Mouse (Mus musculus) ZHBTc4 (cell line): ENCODE measurements around the gene Pou2f3.

Experiments
- DNase-seq: peaks from one replicate; pipeline ENCODE4 v3.0.0-alpha.2; 2011; ENCODE audit warnings: low read depth, low spot score

Pou2f3 gene

DNA sequence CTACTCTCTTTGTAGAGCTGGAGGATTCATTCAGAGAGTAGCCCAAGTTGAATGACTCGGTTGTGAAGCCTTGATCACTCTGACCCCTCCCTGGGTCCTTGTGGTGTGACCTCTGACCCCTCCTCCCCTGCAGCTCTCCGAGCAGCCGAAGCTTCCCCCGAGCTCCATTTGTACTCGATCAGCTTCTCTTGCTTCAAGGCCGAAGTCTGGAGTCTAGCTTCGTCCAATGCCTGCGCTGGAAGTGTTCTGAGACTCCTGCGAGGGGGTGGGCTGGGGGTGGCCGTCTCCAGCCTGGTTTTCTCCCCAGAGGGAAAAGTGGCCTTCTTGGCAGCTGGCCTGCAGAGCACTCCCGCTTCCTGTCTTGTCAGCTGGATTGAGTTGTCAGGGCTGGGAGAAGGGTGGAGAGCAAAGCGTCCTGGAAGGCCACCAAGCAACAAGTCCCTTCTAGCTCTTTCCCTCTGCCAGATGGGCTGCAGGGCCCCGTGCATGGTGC is at the start of gene Pou2f3:
Gene Pou2f3, minus strand, starts transcription at position 180 of the 493 bp plus-strand sequence.
- DNase-seq: peak; percentile 96

DNA sequence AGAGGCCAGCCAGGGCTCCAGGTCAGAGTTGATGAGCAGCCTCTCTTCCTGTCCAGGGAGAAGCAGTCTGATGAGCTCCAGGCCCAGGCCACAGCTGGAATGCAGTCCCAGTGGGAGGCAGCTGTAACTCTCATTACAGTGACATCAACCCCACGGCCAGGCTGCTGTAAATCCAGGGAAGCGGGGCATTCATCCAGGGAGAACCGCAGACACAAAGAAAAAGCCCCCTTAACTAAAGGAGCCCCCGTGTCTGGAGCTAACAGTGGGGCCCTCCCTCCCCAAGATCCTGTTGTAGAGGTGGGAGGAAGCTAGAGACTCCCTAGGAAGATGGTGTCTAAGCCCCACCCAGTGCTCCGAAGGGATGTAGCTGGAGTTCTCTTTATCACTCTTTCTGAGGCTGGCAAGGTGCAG is 43.1 kb upstream of the Pou2f3 start:
- DNase-seq: no peak

DNA sequence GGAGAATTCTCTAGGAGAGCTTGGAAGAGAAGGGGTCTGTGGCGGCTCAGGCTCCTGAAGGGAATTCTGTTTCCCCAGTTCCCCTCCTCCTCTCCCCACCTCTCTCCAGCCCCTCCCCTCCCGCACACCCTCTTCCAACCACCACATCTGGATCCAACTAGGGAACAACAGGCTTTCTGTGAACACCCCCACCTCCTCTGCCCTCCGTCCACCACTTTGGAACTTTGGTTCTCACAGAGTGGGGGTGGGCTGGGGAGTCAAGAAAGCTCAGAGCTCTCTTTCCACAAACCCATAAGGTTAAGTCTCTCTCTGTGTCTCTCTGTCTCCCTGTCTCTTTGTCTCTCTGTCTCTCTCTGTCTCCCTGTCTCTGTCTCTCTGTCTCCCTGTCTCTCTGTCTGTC is 42.6 kb upstream of the Pou2f3 start:
- no peak for DNase-seq

DNA sequence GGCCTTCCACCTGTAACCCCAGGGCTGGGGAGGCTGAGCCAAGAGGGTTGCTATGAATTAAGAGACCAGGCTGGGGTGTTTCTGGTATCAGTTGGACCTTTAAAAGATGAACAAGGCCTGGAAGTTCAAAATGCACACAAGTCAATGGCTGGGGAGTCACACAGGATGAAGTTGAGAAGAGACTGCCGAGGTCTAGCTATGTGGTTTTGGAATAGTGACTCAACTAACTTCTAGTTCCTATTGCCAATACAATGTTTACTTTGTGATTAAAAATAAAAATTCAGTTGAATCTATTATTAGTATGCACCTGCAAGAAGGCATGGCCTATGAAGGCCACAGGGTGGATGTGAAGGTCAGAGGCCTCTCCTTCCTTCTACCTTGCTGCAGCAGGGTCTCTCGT is 41.6 kb upstream of the Pou2f3 start:
- no peak for DNase-seq

DNA sequence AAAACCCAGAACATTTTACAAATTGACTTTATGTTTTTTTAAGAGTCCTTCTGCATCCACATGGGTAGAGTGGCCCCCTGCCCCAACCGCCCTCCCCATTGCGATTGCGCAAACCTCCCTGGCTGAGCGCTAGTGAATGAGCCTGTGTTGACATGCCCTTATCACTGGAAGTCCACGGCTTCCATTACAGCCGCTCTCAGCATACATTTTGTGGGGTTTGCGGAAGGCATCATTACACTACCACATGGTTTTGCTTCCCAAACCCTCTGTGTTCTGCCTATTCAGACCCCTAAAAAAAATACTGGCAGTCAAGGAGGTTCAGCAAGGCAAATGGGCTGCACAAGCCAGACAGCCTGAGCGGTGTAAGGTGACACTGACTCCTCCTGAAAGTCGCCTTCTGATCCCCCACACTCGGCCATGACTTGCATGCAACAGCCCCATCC is 36.6 kb upstream of the Pou2f3 start:
- no peak for DNase-seq

DNA sequence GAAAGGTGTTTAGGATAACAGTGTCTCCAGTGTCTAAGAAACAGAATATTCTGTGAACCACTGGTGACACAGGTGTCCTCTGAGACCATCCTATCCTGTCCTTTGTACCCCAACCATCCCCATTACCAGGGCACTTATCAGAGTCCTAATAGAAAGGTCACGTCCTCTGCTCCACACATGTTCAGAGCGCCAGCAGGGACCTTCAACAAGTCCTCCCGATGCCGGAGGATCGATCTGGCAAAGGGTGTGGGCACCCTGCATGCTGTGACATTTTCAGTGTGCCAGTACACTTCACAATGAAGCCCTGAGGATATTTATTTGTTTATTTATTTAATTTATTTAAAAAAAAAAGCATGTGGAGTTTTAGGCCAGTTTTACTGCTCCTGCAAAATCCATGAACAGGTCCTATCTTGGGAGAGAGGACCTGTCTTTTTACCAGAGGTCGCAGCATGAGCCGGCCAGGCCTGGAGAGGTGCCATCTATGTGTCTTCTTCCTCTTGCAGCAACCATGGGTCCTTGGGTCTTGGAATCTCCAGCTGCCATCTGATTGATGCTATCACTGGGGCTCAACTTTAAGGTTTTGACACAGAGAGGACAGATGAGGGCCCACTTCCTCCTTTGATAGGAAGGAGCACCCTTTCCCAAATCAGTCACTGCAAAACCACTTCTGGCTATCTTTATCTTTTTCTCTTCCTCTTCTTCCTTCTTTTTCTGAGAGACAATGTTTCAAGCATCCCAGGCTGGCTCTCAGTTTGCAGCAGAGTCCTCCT is 35.8 kb upstream of the Pou2f3 start:
- no peak for DNase-seq

DNA sequence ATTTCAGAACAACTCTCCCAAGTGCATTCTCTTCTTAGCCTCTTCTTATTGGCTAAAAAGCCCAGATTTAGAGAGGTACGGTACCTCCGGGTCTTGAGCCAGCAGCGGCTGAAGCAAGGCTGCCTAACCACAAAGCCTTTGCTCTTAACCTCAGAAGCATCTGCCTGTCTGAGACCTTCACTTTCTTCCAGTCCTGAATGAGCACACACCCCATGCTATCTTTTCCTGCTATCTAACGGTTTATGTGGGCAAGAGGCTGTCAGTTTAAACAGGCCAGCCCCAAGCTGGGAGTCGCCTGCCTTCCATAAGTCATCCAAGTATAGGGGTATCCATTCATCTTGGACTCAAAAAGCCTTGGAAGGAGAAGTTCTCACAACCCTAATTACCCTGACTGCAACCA is 32.3 kb upstream of the Pou2f3 start:
- DNase-seq: no peak

DNA sequence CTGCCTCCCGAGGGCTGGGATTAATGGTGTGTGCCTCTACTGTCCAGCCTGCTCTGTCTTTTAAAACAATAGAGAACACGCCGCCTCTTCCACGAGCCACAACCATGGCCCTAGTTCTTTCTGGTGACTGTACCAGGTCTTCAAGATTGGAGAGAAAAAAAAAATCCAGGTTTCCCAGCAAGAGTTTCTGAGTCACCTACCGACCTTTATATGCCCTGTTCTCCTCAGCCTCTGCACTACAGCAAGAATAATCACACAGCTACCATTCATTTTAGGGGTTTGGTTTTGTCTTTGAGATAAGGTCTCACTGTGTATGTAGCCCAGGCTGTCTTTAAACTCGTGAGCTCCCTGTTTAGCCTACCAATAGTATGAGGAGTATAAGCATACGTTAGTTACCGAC is 31.8 kb upstream of the Pou2f3 start:
- no peak for DNase-seq

DNA sequence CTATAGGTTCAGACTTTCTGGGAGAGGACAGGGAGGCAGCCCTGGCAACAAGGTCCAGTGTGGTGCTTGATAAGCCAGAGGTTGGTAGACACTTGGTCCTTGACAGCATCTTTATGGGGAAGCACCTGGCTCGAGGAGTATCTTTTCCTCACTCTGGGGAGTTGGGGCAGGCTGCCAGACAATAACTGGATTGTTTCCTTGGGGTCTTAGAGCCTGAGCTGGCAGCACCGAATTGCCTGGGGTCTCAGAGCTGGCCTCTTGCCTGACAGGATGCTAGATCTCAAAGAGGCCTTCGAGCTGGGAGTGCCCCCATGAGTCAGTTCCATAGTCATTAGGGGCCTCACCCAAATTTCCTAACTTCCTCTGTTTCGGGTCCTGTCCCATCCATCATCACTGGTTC is 31.1 kb upstream of the Pou2f3 start:
- DNase-seq: no peak

DNA sequence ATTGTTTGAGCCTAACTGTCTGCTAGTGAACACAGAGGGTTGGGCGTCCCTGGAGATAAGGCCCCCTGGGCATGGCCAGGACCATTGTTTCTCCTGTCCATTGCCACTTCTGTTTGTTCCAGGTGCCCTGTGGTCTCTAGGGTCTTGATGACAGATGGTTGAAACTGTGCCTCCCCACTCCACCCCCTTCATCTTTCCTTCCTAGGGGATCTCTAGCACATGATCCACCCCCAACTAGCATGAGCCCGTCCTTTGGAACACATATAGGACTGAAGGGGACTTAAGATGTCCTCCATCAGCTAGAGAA is 30.4 kb upstream of the Pou2f3 start:
- DNase-seq: no peak

DNA sequence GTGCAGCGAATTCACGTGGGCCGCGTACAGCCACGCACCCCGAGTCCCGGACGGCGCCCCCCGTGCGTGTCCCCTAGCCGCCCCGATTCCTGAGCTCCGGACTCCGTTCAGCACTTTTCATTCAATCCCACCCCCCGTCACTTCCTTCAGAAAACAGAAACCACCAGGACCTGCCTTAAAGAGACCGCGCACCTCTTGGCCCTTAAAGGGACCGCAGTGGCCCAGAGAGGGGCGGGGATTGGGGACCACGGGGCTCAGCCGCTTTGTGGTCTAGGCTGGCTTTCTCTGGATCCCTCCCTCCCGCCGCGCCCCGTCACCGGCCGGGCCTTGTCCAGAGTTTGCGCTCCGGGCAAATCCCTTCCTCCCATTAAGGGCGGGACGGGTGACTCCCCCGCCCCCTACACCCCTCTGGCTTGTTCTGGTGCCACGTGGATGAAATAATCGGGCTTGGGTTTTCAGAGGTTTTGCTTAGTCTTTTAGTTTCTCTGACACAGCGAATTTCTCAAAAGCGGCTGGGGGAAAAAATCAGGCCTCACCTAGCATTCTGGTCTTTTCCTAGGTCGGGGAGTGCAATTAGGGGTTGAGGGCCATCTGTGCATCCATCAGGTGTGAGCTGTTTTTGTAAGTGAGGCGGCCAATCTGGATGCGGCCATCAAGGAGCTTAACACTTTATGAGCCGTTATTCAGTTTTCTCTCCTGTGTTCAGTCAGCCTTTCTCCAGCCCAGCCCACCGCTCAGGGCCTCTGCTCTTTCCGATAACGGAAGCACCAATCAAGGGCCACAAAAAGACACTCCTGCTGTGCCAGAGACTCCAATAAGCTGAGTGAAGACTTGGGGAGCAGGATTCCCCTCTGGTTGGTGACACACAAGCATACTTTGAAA is 29.8 kb upstream of the Pou2f3 start, which contains the start of gene Oaf:
Gene Oaf, minus strand, starts transcription at position 200 of the 882 bp plus-strand sequence.
- DNase-seq: peak; percentile 87

DNA sequence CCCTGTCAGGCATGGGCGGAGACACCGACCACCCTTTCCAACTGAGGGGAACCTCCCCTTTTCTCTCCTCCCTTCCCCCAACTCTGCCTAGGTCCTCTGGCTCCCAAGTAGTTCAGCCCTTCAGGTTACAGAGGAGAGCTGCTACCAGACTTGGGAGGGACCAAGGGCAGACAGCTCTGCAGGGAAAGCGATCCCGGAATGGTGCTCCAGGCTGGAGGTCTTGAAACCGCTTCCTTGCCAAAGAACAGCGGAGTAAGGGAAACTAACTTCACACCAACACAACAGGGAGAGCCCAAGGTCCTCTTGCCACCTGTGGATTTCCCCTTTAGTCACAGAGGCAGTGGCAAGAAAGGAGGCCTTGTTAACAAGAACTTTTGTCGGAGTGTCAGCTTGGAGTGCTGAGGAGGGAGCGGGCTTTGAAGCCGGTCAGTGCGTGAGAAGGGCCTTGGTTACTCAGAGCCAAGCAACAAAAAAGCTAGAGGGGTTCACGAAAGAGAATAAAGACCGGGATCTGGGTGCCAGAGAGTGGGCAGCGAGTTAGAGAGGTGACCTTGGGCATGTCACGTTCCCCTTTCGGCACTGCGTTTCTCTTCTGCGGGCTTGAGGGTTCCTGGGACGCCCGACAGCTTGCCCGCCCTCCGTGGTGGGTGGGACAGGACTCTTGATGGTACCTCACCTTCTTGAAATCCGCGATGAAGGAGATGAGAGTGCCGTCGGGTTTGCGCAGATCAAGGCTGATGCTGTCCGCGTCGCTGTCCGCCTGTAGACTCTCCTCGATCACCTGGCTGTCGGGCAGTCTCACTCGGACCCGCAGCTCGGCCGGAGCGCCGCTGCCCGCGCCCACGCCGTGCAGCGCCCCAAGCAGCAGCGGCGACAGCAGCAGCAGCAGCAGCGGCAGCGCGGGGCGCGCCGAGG is 28.7 kb upstream of the Pou2f3 start:
- DNase-seq: peak; percentile 54

DNA sequence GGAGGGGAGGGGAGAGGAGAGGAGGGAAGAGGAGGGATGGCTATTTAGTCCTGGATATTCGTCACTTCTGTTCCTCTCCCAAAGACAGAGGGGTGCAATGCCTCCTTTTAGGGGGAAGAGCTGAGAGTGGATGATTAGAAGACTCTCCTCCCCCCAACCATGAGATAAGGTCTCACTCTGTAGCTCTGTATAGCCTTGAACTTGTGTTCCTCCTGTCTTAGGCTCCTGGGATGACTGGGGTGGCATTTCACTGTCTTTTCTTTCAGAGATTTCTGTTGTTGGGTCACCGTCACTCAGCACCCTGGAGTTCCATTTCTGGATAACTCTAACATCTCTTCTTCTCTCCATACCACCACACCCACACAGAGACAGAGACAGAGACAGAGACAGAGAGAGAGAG is 28.0 kb upstream of the Pou2f3 start:
- DNase-seq: no peak

DNA sequence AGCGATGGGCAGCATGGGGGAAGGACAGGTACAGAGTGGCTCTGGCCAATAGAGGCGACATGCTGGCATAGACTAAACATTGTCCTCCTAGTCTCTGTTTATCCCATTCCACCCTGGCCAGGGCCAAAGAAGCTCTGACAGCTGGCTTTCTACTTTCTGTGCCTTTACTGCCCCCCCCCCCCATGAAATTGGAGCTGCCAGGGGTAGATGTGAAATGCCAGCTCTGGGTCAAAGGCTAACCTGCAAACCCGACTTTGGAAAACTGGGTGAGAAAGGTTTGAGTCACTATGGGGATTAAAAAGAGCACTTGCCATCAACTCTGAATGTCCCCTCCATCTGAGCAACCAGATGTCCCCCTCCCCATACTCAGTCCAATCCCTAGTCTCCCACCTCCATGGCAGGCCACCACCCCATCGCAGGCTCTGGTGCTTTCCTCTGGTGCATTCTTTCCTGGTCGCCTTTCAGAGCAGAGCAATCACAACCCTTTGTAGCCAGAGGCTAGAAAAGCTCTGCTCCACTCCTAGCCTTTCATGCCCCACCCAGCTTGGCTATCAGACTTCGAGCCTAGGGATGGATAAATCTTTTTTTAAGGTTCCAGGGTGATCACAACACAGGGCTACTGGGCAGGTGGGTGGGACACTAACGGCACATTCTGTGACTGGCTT is 27.1 kb upstream of the Pou2f3 start:
- DNase-seq: peak; percentile 58

DNA sequence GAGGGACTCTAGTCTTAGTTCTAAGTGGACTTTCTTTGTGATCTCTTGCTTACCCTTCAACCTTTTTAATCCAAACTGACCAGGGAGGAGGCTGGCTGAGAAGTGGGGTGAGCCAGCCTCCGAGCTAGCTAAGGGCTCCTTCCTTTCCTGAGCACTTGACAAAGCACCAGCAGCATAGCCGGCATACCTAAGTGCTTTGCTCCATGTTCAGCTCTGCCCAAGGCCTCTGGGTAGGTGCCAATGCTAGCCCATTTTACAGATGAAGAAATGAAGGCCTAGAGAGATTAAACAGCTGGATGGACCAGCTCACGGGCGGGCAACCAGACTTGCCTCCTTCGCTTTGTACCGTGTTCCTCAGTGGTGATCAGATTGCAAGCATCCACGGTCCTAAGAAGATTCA is 26.4 kb upstream of the Pou2f3 start:
- no peak for DNase-seq

DNA sequence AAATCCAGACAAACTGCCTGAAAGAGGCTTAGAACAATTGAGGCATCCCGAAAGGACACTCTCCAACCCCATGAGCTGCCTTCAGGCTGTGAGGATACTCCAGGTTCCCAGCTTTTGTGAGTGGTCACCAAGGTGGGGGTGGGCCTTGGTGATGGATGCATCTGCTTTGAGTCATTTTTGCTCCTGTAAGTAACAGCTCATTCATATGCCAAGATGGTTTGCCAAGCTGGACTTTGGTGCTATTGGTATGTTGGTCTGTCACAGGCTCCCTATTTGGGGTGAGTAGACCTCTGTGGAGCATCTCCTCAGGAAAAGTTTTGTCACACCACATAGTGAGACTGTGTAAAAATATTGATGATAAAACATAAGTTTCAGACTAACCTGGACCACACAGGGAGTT is 25.9 kb upstream of the Pou2f3 start:
- no peak for DNase-seq

DNA sequence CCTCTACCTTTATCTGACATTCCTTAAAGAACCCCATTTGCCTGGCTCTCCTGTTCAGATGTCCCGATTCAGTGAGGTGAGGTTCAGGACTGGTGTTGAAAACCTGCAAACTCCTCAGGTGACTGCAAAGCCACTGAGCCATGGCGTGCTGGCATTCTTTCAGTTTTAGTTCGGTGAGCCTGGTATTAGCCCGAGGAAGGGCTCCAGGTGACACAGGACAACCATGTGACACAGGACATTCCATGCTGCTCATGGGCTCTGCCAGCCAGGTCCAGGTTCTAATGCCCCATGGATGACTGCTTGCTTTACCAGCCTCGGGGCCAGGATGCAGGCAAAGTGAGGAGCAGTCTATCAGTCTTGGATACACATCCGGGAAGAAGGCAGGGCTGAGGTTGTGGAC is 25.2 kb upstream of the Pou2f3 start:
- DNase-seq: no peak

DNA sequence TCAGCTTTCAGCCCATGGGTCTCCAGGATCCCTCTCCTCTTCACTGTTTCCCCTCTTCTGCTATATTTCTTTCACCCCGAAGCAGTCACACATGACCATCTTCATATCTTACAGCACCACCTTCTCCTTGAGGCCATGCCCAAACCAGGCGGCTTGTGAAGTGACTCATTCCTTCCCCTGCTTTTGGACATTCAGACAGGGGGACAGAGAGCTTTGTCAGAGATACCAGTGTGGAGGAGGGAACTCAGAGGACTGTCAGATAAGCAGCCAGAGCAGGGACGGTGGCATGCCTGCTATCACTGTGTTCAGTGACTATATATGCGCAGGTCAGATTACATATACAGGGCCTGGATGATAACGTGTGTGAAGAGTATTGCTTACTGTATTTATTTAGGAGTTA is 24.3 kb upstream of the Pou2f3 start:
- DNase-seq: no peak

DNA sequence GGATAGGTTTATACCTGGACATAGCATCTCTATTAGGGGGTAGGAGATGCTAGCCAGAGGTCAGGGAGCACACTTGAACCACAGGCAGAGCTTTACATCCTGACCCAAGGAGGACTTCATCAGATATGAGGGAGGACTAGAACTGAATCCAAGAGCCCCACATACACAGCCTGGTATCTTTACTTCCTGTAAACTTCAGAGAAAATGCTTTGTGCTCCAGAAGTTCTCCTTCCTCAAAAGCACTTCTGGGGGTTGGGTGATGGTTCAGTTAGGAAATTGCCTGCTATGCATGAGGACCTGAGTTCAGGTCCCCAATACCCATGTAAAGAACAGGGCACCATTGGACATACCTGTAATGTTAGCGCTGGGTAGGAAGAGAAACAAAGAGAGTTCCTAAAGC is 23.3 kb upstream of the Pou2f3 start:
- no peak for DNase-seq

DNA sequence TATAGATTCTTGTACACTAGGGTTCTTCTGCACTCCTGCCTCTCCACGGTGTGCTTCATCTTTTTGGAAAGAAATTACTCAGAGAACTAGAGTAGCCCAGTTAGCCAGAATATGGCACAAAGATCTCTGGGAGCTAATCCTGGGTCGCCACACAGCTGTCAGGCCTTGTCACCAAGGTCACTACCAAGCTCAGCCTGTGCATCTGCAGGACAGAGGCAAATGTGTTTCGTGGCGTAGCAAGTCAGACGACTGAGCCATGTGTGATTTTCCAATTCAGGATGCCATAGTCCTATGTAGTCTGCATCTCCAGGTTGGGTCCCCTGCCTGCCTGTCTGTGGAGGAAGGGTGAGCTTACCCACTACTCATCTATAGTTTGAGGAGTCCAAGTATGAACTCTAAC is 22.9 kb upstream of the Pou2f3 start:
- DNase-seq: no peak

DNA sequence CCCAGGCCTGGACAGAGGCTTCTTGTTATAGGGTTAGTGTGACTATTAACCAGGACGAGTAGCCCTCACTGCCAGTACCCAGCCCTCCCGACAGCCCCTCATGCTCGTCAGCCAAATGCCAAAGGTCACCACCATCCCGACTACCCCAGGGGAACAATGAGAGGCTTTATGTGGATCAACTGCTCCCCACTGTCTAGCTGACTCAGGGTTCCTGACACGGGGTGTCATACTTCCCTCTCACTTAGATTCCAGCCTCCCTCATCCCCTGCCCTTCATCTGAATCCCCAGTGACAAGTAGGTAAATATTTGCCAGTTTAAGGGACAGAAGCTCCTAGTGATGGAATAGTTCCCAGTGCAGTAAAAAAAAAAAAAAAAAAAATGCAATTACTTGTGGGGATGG is 22.1 kb upstream of the Pou2f3 start:
- DNase-seq: no peak
